Mouse (Mus musculus) left cerebral cortex, adult 2 months (tissue): ENCODE results near the gene Fbxw11. TPM values are rescaled to one million over a fixed set of nuclear protein-coding genes. Genes with fewer than 3 reads are reported as not detected.
"Not testable (repeated sequence)": the region's sequence is repeated elsewhere in the genome, so short reads cannot be mapped to it uniquely, and the experiment has no call there.

Experiments used
- DNase-seq, 2 experiments: peaks; one replicate each; pipeline ENCODE4 v3.0.0; 2021 to 2022; ENCODE audit warnings: low spot score in 2 of 2, mixed read lengths in 1 of 2; ENCODE audit errors: extremely low spot score in 1 of 2
- H3K27ac ChIP-seq: fragments of 200-600 bp; 2 replicates; pipeline ENCODE4 v1.8.1; 2022
- H3K4me3 ChIP-seq: fragments of 200-600 bp; 2 replicates; pipeline ENCODE4 v1.8.1; 2022
- CTCF ChIP-seq: fragments of 200-600 bp; IDR thresholded peaks from 2 replicates; pipeline ENCODE4 v1.8.1; 2022; ENCODE audit warnings: antibody characterized with exemption, mild to moderate bottlenecking, moderate library complexity
- intact Hi-C: fragments of 180-260 bp; cut with DNase I; formaldehyde crosslinking; loops from one replicate; pipeline ENCODE4 v1.15.1; 2025
- total RNA-seq, 2 experiments: library from RNA; stranded (reverse); gene quantifications; 2 replicates each; pipeline ENCODE4 v1.2.3; 2021

Gene Fbxw11
- total RNA-seq, 2 experiments from 2014 or later = 122 to 125 TPM

DNA sequence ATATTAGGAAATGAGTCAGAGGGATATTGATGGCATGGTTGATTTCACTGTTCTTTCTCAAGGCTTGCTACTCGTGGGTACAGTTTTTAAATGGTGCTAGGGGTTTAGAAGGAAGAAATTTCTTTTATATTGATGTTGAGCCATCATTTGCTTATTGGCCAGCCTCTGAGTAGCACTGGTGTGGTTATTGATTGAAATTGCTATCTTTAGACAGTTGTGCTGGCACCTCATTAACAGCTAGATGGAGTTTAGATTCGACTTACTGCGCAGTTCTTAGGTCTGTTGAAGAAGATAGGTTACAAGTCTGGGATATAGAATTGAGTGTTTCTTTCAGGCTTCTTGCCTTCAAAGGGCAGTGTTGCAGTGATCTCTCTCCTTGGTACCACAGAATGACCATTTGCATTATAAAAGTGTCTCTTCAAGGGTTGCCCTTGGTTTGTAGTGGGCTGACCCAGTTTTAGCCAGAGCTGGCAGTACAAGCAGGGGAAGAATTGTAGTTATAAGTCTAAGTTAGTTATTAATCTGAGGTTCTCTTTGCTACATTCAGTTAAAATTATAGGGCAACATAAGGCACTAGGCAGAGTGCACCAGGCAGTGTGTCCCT, 38.8 kb downstream of the Fbxw11 start:
- Histone ChIP-seq H3K4me3 (no peak overlapping the region), H3K27ac (peak overlapping the region; percentile 70)
- TF ChIP-seq CTCF = no peak
- DNase-seq = no peak
- intact Hi-C loops = no loop called here

DNA sequence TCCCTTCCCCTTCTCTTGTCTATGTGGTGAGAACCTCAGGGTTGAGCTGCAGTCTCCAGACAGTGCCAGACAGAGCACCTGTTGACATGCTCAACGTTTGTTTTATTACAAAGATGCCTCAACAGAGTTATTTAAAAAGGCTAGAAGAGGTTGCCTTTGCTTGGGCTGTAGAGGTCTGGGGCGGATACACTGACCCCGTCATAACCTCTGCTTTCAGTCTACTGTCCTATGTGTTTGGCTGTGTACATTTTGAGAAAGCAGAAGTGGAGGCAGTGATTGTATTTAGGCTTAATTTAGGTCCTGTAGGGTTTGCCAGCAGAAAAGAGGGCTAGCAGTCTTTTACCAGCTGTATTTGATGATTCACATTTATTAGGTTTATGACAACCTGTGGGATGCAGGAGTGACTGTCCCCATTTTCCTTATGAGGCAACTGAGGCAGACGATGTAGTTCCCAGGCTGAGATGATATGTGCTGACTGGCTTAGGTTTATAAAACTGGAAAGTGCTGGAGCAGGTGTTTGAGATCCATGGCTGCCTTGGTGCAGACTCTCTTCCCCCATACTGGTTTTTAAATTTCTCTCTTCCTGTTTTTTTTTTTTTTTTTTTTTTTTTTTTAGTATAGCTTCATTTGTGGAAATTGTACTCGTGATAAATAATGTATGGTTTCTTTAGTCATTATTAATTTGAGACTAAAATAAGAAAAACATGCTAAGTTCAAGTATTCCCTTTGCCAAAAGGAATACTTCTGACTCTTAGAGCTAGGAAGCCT, 40.0 kb downstream of the Fbxw11 start:
- no peak for TF ChIP-seq CTCF
- Histone ChIP-seq H3K4me3 (no peak overlapping the region), H3K27ac (peak overlapping the region; percentile 70)
- intact Hi-C loops = no loop called here
- no peak for DNase-seq

- DNase-seq = no peak
- no peak overlapping the region for H3K4me3 ChIP-seq
- H3K27ac ChIP-seq = peak overlapping the region; percentile 41; the same call in 1 of the 2 replicates
- intact Hi-C loops = no loop called here
- no peak for TF ChIP-seq CTCF
Observed at GRCm38 (mm10) chr11:32684690-32685254, 42.2 kb downstream of the Fbxw11 start.

DNA sequence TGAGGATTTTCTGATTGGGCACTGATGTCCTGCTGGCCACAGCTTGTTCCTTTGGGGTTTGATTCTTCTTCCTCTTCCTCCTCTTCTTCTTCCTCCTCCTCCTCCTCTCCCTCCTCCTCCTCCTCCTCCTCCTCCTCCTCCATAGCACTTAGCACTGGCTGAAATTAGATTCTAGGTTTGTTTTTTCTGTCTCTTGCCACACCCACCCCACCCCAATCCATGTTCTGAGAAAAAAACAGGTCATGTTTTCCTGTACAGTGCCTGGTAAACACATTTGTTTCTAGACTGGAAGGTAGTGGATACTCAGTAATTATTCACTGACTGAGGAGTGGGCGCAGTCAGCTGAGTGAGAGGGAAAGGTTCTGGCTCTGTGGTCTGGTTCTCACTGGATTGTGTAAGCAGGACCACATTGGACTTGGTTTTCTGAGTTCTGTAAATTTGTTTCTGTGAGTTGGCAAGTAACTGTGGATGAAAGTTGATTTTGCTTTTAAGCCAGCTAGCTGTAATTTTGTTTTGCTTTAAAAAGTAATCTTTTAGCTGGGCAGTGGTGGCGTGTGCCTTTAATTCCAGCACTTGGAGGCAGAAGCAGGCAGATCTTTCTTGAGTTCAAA, 45.8 kb downstream of the Fbxw11 start:
- DNase-seq = no peak
- no peak for TF ChIP-seq CTCF
- Histone ChIP-seq H3K27ac (no peak overlapping the region), H3K4me3 (no peak overlapping the region)
- intact Hi-C loops = no loop called here

GRCm38 (mm10) chr11:32689510-32689909, 47.0 kb downstream of the Fbxw11 start:
- Histone ChIP-seq H3K27ac (no peak overlapping the region), H3K4me3 (no peak overlapping the region)
- no peak for DNase-seq
- intact Hi-C loops = no loop called here
- no peak for TF ChIP-seq CTCF

GRCm38 (mm10) chr11:32692834-32693233, 50.3 kb downstream of the Fbxw11 start:
- H3K4me3 ChIP-seq = no peak overlapping the region
- no peak for TF ChIP-seq CTCF
- no peak for DNase-seq
- intact Hi-C loops = no loop called here
- no peak overlapping the region for H3K27ac ChIP-seq

- no peak overlapping the region for H3K4me3 ChIP-seq
- peak; percentile 47 for TF ChIP-seq CTCF
- no peak for DNase-seq
- intact Hi-C loops = loop anchor here (2.0 kb wide), 1 partner anchor 51 kb away; the partner anchor contains the start of gene Fbxw11
- H3K27ac ChIP-seq = peak overlapping the region; percentile 29
Observed at GRCm38 (mm10) chr11:32693431-32694141, 51.1 kb downstream of the Fbxw11 start.

GRCm38 (mm10) chr11:32694322-32695003, 51.9 kb downstream of the Fbxw11 start:
- intact Hi-C loops = loop anchor here (2.0 kb wide), 1 partner anchor 52 kb away; the partner anchor contains the start of gene Fbxw11
- peak overlapping the region; percentile 77 for H3K27ac ChIP-seq
- DNase-seq, H3K4me3 ChIP-seq: not testable (repeated sequence)

GRCm38 (mm10) chr11:32696446-32697090, 54.0 kb downstream of the Fbxw11 start:
- no peak for DNase-seq
- Histone ChIP-seq H3K27ac (no peak overlapping the region), H3K4me3 (no peak overlapping the region)
- no peak for TF ChIP-seq CTCF
- intact Hi-C loops = no loop called here

GRCm38 (mm10) chr11:32697695-32698094, 55.2 kb downstream of the Fbxw11 start:
- no peak overlapping the region for H3K4me3 ChIP-seq
- TF ChIP-seq CTCF = no peak
- DNase-seq = no peak
- intact Hi-C loops = no loop called here
- H3K27ac ChIP-seq = no peak overlapping the region
